Mouse (Mus musculus): ENCODE data around the gene Gm4969.
A peak's percentile ranks its signal among the peaks of the same experiment; 100 is the strongest.
"Not testable (repeated sequence)": the region's sequence is repeated elsewhere in the genome, so short reads cannot be mapped to it uniquely, and the experiment has no call there.

The Gm4969 gene

DNA sequence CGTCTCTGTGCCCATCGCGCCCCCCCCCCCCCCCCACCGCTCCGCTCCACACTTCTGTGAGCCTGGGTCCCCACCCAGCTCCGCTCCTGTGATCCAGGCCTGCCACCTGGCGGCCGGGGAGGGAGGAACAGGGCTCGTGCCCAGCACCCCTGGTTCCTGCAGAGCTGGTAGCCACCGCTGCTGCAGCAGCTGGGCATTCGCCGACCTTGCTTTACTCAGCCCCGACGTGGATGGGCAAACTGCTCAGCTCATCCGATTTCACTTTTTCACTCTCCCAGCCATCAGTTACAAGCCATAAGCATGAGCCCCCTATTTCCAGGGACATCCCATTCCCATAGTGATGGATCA lies 25.0 kb downstream of the Gm4969 start:
- peak; percentile 89 for DNase-seq

GRCm38 (mm10) chr7:19092381-19093173 lies 25.6 kb downstream of the Gm4969 start:
- peak; percentile 86 for DNase-seq

- DNase-seq, result no peak
Observed at GRCm38 (mm10) chr7:19091913-19092312, 26.3 kb downstream of the Gm4969 start.

- DNase-seq, result peak; percentile 83
Observed at GRCm38 (mm10) chr7:19088813-19089212, 29.4 kb downstream of the Gm4969 start.

- no peak for DNase-seq
Observed at GRCm38 (mm10) chr7:19086760-19087159, 31.4 kb downstream of the Gm4969 start.

DNA sequence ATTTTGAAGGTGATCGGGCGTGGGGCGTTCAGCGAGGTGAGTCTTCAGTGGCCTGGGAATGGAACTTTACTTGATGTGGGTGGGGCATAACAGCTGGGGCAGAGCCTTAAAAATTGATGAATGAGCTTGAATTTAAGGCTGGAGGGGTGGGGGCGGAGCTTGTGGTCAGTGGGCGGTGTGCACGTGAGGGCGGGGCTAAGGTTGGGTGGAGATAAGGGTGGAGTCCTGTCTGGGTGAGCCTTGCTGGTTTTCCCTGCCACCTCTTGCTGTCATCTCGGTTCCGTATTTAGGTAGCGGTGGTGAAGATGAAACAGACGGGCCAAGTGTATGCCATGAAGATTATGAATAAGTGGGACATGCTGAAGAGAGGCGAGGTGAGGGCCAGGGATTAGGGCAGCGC lies 32.1 kb downstream of the Gm4969 start:
- peak; percentile 72 for DNase-seq

DNA sequence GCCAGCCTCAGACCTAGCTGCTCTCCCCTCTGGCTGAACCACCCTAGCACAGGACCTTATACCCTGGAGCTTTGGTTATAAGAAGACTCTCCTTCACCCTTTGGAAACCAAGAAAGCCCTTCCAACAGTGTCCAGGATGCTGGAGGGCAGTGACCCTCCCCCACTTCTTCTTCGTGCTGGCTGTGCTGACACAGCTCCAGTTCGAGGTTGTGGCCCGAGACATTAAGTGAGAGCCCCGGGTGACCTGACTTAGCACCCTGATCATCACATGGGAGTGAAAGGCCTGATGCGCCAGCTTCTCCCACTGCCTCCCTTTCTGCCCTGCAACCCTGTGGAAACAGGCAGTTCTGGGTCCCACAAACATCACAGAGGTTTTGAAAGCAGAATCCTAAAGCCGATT lies 32.7 kb downstream of the Gm4969 start:
- DNase-seq, result no peak

- DNase-seq, result no peak
Observed at GRCm38 (mm10) chr7:19084921-19085473, 33.2 kb downstream of the Gm4969 start.

- DNase-seq, result no peak
Observed at GRCm38 (mm10) chr7:19084277-19084771, 33.8 kb downstream of the Gm4969 start.

- DNase-seq, result no peak
Observed at GRCm38 (mm10) chr7:19083701-19084100, 34.5 kb downstream of the Gm4969 start, which contains the start of gene Dmpk. Dmpk (plus strand) TSS chr7:19083849.

- DNase-seq, result no peak
Observed at GRCm38 (mm10) chr7:19083096-19083495, 35.1 kb downstream of the Gm4969 start.

DNA sequence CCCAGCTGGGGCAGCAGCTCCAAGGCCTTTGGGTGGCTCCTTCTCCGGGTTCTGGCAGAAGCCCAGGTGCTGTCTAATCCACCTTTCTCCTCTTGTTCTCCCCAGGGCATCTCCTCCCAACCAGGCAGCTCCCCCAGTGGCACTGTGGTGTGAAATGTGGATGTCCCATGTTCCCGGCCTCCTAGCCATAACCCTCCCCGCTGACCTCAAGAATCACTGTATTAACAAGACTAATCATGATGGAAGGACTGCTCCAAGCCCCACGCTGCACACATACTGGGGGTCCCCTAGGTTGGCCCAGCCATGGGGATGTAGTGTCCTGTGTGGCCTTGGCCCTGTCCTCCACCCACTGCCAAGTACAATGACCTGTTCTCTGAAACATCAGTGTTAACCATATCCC lies 36.0 kb downstream of the Gm4969 start:
- DNase-seq, result no peak

GRCm38 (mm10) chr7:19080451-19080950 lies 37.7 kb downstream of the Gm4969 start:
- no peak for DNase-seq

- DNase-seq, result no peak
Observed at GRCm38 (mm10) chr7:19078732-19079131, 39.4 kb downstream of the Gm4969 start.

GRCm38 (mm10) chr7:19077761-19078160 lies 40.4 kb downstream of the Gm4969 start:
- no peak for DNase-seq

- peak; percentile 30 for DNase-seq
Observed at GRCm38 (mm10) chr7:19076586-19076991, 41.6 kb downstream of the Gm4969 start.

DNA sequence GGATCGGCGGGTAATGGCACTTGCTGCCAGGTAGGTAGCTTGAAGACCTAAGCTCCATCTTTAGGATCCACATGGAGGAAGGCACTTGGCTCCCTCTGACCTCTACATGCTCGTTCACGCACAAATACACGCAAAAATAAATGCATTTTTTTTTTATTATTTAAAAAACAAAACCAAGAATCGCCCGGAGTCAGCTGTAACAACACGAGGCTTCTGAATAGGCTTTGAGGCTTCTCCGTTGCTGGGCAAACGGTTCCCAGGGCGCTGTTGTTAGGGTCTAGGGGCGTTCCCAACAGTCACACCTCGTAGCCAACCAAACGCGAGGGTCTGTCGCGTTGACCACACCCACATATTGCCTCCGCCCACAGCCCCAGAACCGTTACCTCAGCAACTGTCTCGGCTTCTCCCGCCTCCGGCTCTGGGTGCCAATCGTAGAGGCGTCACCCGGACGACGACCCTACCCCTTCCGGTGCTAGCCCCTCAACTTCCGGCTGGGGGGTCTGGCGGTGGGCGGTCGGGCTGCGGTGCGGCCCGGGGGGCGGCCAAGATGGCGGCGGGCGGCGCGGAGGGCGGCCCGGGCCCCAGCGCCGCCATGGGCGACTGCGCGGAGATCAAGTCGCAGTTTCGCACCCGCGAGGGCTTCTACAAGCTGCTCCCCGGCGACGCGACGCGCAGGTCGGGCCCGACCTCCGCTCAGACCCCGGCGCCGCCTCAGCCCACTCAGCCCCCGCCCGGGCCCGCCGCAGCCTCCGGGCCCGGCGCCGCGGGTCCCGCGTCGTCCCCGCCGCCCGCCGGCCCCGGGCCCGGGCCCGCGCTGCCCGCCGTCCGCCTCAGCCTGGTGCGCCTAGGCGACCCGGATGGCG lies 42.2 kb downstream of the Gm4969 start, which contains the start of gene Dmwd:
Gene Dmwd (plus strand): TSS at position 505 of the 863 bp plus-strand sequence.
- peak; percentile 99 for DNase-seq

- no peak for DNase-seq
Observed at GRCm38 (mm10) chr7:19075231-19075630, 42.9 kb downstream of the Gm4969 start.

DNA sequence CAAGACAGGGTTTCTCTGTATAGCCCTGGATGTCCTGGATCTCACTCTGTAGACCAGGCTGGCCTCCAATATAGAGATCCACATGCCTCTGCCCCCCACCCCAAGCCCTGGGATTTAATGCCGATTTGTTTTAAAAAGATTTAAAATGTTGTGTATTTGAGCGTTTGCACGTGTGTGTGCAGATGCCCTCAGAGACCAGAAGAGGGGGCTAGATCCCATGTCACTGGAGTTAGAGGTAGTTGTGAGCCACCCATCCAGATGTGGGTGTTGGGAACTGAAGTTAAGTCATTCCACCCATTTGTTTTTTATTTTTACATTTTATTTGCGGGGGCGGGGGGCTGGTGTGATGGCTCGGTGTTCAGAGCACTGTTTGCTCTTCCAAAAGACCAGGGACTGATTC lies 43.7 kb downstream of the Gm4969 start:
- DNase-seq, result no peak

- no peak for DNase-seq
Observed at GRCm38 (mm10) chr7:19073504-19073903, 44.7 kb downstream of the Gm4969 start.

DNA sequence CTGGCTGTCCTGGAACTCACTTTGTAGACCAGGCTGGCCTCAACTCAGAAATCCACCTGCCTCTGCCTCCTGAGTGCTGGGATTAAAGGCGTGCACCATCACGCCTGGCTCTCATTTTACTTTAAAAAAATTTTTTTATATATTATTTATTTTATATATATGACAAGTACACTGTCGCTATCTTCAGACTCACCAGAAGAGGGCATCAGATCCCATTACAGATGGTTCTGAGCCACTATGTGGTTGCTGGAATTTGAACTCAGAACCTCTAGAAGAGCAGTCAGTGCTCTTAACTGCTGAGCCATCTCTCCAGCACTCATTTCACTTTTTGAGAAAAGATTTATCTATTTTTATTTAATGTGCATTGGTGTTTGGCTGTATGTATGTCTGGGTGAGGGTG lies 47.1 kb downstream of the Gm4969 start:
- DNase-seq, result not testable (repeated sequence)

DNA sequence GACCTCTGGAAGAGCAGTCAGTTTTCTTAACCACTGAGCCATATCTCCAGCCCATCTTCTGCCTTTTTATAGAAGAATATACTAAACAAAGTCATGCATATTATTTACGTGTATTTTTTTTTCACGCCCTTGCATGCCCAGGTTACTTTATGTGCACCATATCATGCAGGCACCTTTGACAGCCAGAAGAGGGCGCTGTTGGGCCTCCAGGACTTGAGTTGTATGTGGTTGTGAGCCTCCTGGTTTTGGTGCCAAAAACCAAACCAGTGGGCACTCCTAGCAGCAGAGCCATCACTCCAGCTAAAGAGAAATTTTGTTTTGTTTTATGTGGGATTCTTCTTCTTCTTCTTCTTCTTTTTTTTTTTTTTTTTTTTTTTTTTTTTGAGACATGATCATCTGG lies 48.7 kb downstream of the Gm4969 start:
- DNase-seq, result no peak

DNA sequence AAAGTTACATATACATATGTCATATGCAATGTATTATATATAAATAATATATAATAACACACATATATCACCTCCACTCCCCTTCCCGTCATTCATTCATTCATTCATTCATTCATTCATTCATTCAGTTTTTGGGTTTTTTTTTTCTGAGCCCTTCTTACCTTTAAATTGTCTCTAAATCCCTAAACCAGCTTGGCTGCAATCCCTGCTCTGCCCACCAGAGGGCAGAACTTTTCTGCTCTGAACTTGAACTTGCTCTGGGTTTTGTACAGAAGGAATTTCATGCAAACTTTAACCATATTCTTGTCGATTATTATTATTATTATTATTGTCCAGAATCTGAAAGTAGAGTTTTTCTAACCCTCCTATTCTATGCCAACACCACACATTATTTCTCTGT lies 49.5 kb downstream of the Gm4969 start:
- peak; percentile 72 for DNase-seq
